Mouse (Mus musculus) spleen, postnatal 10 days (tissue): Measurements from ENCODE around the gene Gm14496.
"Not testable (repeated sequence)": the region's sequence is repeated elsewhere in the genome, so short reads cannot be mapped to it uniquely, and the experiment has no call there.

Experiments used
- DNase-seq, 2 experiments: peaks; one replicate each; pipeline ENCODE4 v3.0.0; 2021 to 2022; ENCODE audit warnings: low spot score in 2 of 2

Gene Gm14496

DNA sequence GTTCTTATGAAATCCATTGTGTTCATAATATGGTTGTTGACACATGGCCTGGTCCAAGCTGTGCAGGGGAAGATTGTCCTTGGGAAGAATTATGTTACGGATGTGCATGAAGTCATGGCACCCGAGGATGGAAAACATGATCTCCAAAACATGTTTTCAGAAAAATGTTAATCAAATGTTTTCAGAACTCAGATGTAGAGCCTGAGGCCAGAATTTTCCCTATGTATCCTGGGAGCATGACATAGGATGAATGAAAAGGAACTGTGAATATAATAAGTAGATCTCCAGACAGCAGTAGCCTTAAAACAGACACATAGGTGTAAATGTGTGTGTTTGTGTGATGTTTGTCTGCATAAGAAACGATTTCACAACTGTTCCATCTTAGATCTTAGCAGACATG is at the start of gene Gm14496:
Gm14496 (plus strand) TSS at position 301 of the 400 bp plus-strand sequence.
- DNase-seq, result no peak

- DNase-seq, result not testable (repeated sequence)
Measured at GRCm38 (mm10) chr2:181952747-181953680, 37.9 kb upstream of the Gm14496 start.

DNA sequence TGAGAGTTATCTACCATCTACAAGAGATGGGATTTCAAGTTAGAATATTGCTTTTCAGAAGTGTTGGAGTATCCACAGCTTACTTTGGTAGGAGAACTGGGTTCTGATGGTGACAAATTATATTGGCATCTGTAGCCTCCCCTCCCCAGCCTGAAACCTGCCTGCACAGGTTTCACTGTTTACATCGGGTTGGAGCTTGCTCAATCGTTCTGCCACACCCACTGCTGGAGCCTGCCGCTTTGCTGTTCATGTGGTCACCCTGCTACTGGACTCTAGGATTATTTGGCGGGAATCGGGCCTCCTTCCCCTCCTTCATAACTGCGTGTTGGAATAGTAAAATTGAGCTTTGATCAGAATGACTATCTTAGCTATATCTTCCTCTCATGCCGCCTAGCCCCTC is 22.5 kb upstream of the Gm14496 start:
- no peak for DNase-seq

DNA sequence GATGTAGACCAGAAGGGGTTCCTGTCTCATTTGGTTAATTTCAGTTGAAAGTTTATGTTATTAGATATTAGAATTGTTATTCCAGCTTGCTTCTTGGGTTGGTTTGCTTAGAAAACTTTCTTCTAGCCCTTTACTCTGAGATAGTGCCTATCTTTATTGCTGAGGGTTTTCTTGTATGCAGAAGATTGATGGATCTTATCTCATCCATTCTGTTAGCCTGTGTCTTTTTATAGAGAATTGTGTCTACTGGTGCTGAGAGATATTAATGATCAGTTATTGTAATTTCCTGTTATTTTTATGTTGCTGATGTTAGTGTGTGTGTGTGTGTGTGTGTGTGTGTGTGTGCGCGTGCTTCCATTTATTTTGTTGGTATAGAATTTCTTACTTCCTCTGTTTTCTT is 21.7 kb upstream of the Gm14496 start:
- no peak for DNase-seq

DNA sequence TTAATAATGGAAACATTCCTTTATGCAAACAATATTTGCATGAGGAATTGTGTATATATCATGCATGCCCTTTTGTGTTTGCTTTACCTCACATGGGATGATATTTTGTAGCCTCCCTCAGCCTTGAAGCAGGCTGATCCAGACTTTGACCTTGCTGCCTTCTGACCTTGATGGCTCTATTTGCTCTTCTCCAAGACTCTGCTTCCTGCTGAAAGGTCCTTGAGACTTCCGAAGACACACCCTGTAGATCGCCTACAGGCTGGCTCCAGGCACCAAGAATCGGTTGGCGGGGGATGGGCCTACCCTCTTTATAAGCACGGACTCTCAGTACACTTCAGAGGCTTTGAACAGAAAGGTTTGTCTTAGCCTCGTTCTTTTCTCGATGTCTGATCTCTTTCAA is 9.0 kb upstream of the Gm14496 start:
- not testable (repeated sequence) for DNase-seq
